8 mouse cellular contexts compared by ENCODE assay signal in the genomic region with DNA sequence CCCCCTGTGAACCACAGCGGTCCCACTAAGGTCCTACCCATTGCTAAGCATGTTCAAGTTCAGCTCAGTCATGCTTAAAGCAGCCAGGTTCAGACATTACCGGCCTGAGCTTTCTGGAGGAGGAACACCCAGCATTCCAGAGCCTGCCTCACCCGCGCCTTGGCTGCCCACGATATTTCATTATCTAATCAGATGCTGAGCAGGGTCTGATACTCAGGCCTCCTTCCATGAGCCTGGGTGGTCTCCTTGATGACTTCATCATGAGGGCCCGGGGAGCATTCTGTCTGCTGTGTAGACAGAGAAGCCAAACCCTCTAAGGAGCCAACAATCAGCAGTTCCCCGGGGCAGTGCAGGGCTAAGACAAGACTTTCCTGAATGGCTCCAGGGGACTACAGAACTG.
DNase-seq lines count a peak whose midpoint lies in the region; ATAC-seq and TF ChIP-seq lines count a peak whose summit lies in the region.

No protein-coding gene starts in this region.

- peak overlapping the region; percentile 57; the same call in 1 of the 2 replicates for H3K27ac ChIP-seq in layer of hippocampus, adult 2 months
- H3K27ac ChIP-seq in embryonic facial prominence, embryonic 12.5 days, result peak overlapping the region; percentile 78
- H3K27ac ChIP-seq in heart, embryonic 15.5 days, result peak overlapping the region; percentile 83

- WGBS in embryonic facial prominence, embryonic 12.5 days, result 43% methylated on average over 7 of the region's 7 CpGs
- WGBS in heart, embryonic 15.5 days, result 16% methylated on average over 7 of the region's 7 CpGs

- H3K9me3 ChIP-seq in embryonic facial prominence, embryonic 12.5 days, result 0 out of 2 replicates have a peak, but pooled peaks cover 7% of the 10 kb centered on the region
- H3K9me3 ChIP-seq in heart, embryonic 15.5 days (replicated peaks), result no peaks in the 10 kb centered on the region

- no peak overlapping the region for H3K4me2 ChIP-seq in embryonic facial prominence, embryonic 12.5 days (replicated peaks)
- H3K4me2 ChIP-seq in heart, embryonic 15.5 days, result peak overlapping the region; percentile 20

- no peak overlapping the region for H3K4me3 ChIP-seq in layer of hippocampus, adult 2 months
- H3K4me3 ChIP-seq in embryonic facial prominence, embryonic 12.5 days, result no peak overlapping the region
- no peak overlapping the region for H3K4me3 ChIP-seq in heart, embryonic 15.5 days

- H3K27me3 ChIP-seq in embryonic facial prominence, embryonic 12.5 days, result no peaks in the 10 kb centered on the region
- H3K27me3 ChIP-seq in heart, embryonic 15.5 days, result no peaks in the 10 kb centered on the region

- H3K36me3 ChIP-seq in embryonic facial prominence, embryonic 12.5 days, result 0 out of 2 replicates have a peak, but pooled peaks cover 3% of the 10 kb centered on the region
- H3K36me3 ChIP-seq in heart, embryonic 15.5 days, result 0 out of 2 replicates have a peak, but pooled peaks cover 2% of the 10 kb centered on the region

- H3K4me1 ChIP-seq in embryonic facial prominence, embryonic 12.5 days, result peaks cover 14% of the 10 kb centered on the region
- peaks cover 61% of the 10 kb centered on the region for H3K4me1 ChIP-seq in heart, embryonic 15.5 days (replicated peaks)

- peak; percentile 50; the same call in 1 of the 2 replicates for ATAC-seq in embryonic facial prominence, embryonic 12.5 days (ENCODE audit: insufficient number of reproducible peaks, insufficient read depth, low FRiP score, low TSS enrichment)
- ATAC-seq in heart, embryonic 15.5 days (replicated peaks; ENCODE audit: insufficient number of reproducible peaks, insufficient read depth, low FRiP score, low read depth), result peak; percentile 37
- ATAC-seq in megakaryocyte progenitor cell, adult 5-6 weeks (replicated peaks; ENCODE audit: poor library complexity), result 0 out of 2 replicates have a peak, but pooled peaks have one; percentile 12

- peak; percentile 22; the same call in 1 of the 2 replicates for TF ChIP-seq CTCF in layer of hippocampus, adult 2 months (conservative IDR thresholded peaks at IDR 0.05)

- H3K9ac ChIP-seq in embryonic facial prominence, embryonic 12.5 days, result no peak overlapping the region
- H3K9ac ChIP-seq in heart, embryonic 15.5 days, result no peak overlapping the region

- no peak for DNase-seq in layer of hippocampus, adult 2 months (ENCODE audit: low spot score in 2 of 2)
- no peak for DNase-seq in layer of hippocampus, adult 11-12 months (ENCODE audit: low spot score)
- DNase-seq in cerebellum, adult 9-10 months, result no peak
- no peak for DNase-seq in layer of hippocampus, postnatal 14 days (ENCODE audit: low spot score in 2 of 2)
- DNase-seq in right cerebral cortex, adult 18-20 months, result no peak
